Mouse (Mus musculus) heart, adult 9 months (tissue): Measurements from ENCODE around the gene Fam136a.
"Not testable (repeated sequence)": the region's sequence is repeated elsewhere in the genome, so short reads cannot be mapped to it uniquely, and the experiment has no call there.

ENCODE experiments used
- DNase-seq, 2 experiments: peaks; one replicate each; pipeline ENCODE4 v3.0.0; 2022; ENCODE audit warnings: low spot score in 2 of 2

Gene Fam136a

GRCm38 (mm10) chr6:86366853-86367249 is 1.4 kb downstream of the Fam136a start:
- no peak for DNase-seq

- DNase-seq: no peak
Measured at GRCm38 (mm10) chr6:86368479-86368878, 3.0 kb downstream of the Fam136a start.

GRCm38 (mm10) chr6:86370093-86370713 is 4.8 kb downstream of the Fam136a start:
- no peak for DNase-seq

- DNase-seq: no peak
Measured at GRCm38 (mm10) chr6:86370764-86371339, 5.4 kb downstream of the Fam136a start, which contains the start of gene Snrpg. TSS of gene Snrpg (plus strand) at chr6:86371304.

GRCm38 (mm10) chr6:86371340-86371911 is 6.0 kb downstream of the Fam136a start:
- DNase-seq: peak; percentile 96 to 97

- no peak for DNase-seq
Measured at GRCm38 (mm10) chr6:86371950-86372516, 6.6 kb downstream of the Fam136a start.

- no peak for DNase-seq
Measured at GRCm38 (mm10) chr6:86373556-86373955, 8.1 kb downstream of the Fam136a start.

- DNase-seq: no peak
Measured at GRCm38 (mm10) chr6:86378341-86378740, 12.9 kb downstream of the Fam136a start.

GRCm38 (mm10) chr6:86380112-86380511 is 14.7 kb downstream of the Fam136a start:
- DNase-seq: not testable (repeated sequence)

- DNase-seq: no peak
Measured at GRCm38 (mm10) chr6:86382551-86382950, 17.1 kb downstream of the Fam136a start.

GRCm38 (mm10) chr6:86383370-86383769 is 17.9 kb downstream of the Fam136a start:
- DNase-seq: no peak

GRCm38 (mm10) chr6:86384692-86385091 is 19.2 kb downstream of the Fam136a start:
- no peak for DNase-seq

- DNase-seq: no peak
Measured at GRCm38 (mm10) chr6:86385362-86386104, 20.1 kb downstream of the Fam136a start.

GRCm38 (mm10) chr6:86387313-86387712 is 21.9 kb downstream of the Fam136a start:
- no peak for DNase-seq

GRCm38 (mm10) chr6:86388461-86388860 is 23.0 kb downstream of the Fam136a start:
- no peak for DNase-seq

- DNase-seq: no peak
Measured at GRCm38 (mm10) chr6:86391326-86391725, 25.9 kb downstream of the Fam136a start.

- DNase-seq: no peak
Measured at GRCm38 (mm10) chr6:86393187-86393586, 27.7 kb downstream of the Fam136a start.

- no peak for DNase-seq
Measured at GRCm38 (mm10) chr6:86394078-86394720, 28.8 kb downstream of the Fam136a start.

- DNase-seq: no peak
Measured at GRCm38 (mm10) chr6:86395021-86395420, 29.6 kb downstream of the Fam136a start.

GRCm38 (mm10) chr6:86395969-86396368 is 30.5 kb downstream of the Fam136a start:
- DNase-seq: no peak

- DNase-seq: peak; percentile 90 to 92
Measured at GRCm38 (mm10) chr6:86396581-86397256, 31.3 kb downstream of the Fam136a start, which contains the start of gene Pcyox1. TSS of gene Pcyox1 (minus strand) at chr6:86397154.
